Mouse (Mus musculus): Measurements from ENCODE around the gene Suclg2. TPM values are rescaled to one million over a fixed set of nuclear protein-coding genes. Genes with fewer than 3 reads are reported as not detected.
A peak's percentile ranks its signal among the peaks of the same experiment; 100 is the strongest.

Gene Suclg2
- polyA plus RNA-seq, 1 experiment from 2014 or later, result 103 TPM

- ATAC-seq (replicated peaks; ENCODE audit: low FRiP score, low TSS enrichment, low read depth) (no peak), DNase-seq (ENCODE audit: low spot score) (no peak)
- Histone ChIP-seq H3K36me3 (ENCODE audit: control insufficient read depth, insufficient read depth, low read length) (no peaks in the 10 kb centered on the region), H3K4me2 (ENCODE audit: low read length) (no peak overlapping the region), H3K27me3 (replicated peaks; ENCODE audit: control insufficient read depth, insufficient read depth, low read length) (no peaks in the 10 kb centered on the region), H3K4me1 (replicated peaks; ENCODE audit: control insufficient read depth, insufficient read depth, low read length) (no peaks in the 10 kb centered on the region), H3K27ac (ENCODE audit: low read depth) (no peak overlapping the region), H3K4me3 (ENCODE audit: low read depth, low read length) (no peak overlapping the region), H3K9me3 (ENCODE audit: control insufficient read depth, low read length) (no peaks in the 10 kb centered on the region), H3K9ac (ENCODE audit: low read length) (no peak overlapping the region)
- WGBS, result 70% methylated on average over 5 of the region's 5 CpGs
Measured at GRCm38 (mm10) chr6:95515721-95516120, 202.9 kb downstream of the Suclg2 start.

GRCm38 (mm10) chr6:95514726-95515125, 203.9 kb downstream of the Suclg2 start:
- ATAC-seq (replicated peaks; ENCODE audit: low FRiP score, low TSS enrichment, low read depth), result no peak
- Histone ChIP-seq H3K27ac (ENCODE audit: low read depth) (no peak overlapping the region), H3K4me3 (ENCODE audit: low read depth, low read length) (no peak overlapping the region), H3K9me3 (ENCODE audit: control insufficient read depth, low read length) (no peaks in the 10 kb centered on the region), H3K27me3 (replicated peaks; ENCODE audit: control insufficient read depth, insufficient read depth, low read length) (no peaks in the 10 kb centered on the region), H3K4me2 (ENCODE audit: low read length) (no peak overlapping the region), H3K9ac (ENCODE audit: low read length) (no peak overlapping the region), H3K36me3 (ENCODE audit: control insufficient read depth, insufficient read depth, low read length) (no peaks in the 10 kb centered on the region), H3K4me1 (replicated peaks; ENCODE audit: control insufficient read depth, insufficient read depth, low read length) (no peaks in the 10 kb centered on the region)
- 79% methylated on average over 10 of the region's 10 CpGs for WGBS
- no peak for DNase-seq (ENCODE audit: low spot score)

GRCm38 (mm10) chr6:95511689-95512088, 206.9 kb downstream of the Suclg2 start:
- 91% methylated on average over 1 of the region's 1 CpGs for WGBS
- no peaks in the 10 kb centered on the region for H3K27me3 ChIP-seq (replicated peaks; ENCODE audit: control insufficient read depth, insufficient read depth, low read length)
- H3K9ac ChIP-seq (ENCODE audit: low read length), result no peak overlapping the region
- H3K36me3 ChIP-seq (ENCODE audit: control insufficient read depth, insufficient read depth, low read length), result no peaks in the 10 kb centered on the region
- no peak for DNase-seq (ENCODE audit: low spot score)
- no peak overlapping the region for H3K27ac ChIP-seq (ENCODE audit: low read depth)
- no peak for ATAC-seq (replicated peaks; ENCODE audit: low FRiP score, low TSS enrichment, low read depth)
- no peak overlapping the region for H3K4me3 ChIP-seq (ENCODE audit: low read depth, low read length)
- H3K4me2 ChIP-seq (ENCODE audit: low read length), result no peak overlapping the region
- H3K9me3 ChIP-seq (ENCODE audit: control insufficient read depth, low read length), result no peaks in the 10 kb centered on the region
- no peaks in the 10 kb centered on the region for H3K4me1 ChIP-seq (replicated peaks; ENCODE audit: control insufficient read depth, insufficient read depth, low read length)

- no peak for ATAC-seq (replicated peaks; ENCODE audit: low FRiP score, low TSS enrichment, low read depth)
- Histone ChIP-seq H3K9me3 (ENCODE audit: control insufficient read depth, low read length) (no peaks in the 10 kb centered on the region), H3K27ac (ENCODE audit: low read depth) (no peak overlapping the region)
Measured at GRCm38 (mm10) chr6:95500771-95501170, 217.8 kb downstream of the Suclg2 start.

GRCm38 (mm10) chr6:95499639-95500038, 219.0 kb downstream of the Suclg2 start:
- ATAC-seq (replicated peaks; ENCODE audit: low FRiP score, low TSS enrichment, low read depth), result no peak

More at GRCm38 (mm10) chr6:95500771-95501170, 217.8 kb downstream of the Suclg2 start:
- no peak for DNase-seq (ENCODE audit: low spot score)
- WGBS, result 78% methylated on average over 5 of the region's 5 CpGs
- Histone ChIP-seq H3K4me1 (replicated peaks; ENCODE audit: control insufficient read depth, insufficient read depth, low read length) (no peaks in the 10 kb centered on the region), H3K9ac (ENCODE audit: low read length) (no peak overlapping the region), H3K4me2 (ENCODE audit: low read length) (no peak overlapping the region), H3K27me3 (replicated peaks; ENCODE audit: control insufficient read depth, insufficient read depth, low read length) (no peaks in the 10 kb centered on the region), H3K4me3 (ENCODE audit: low read depth, low read length) (no peak overlapping the region), H3K36me3 (ENCODE audit: control insufficient read depth, insufficient read depth, low read length) (no peaks in the 10 kb centered on the region)

GRCm38 (mm10) chr6:95492216-95492956, 226.2 kb downstream of the Suclg2 start:
- ATAC-seq (replicated peaks; ENCODE audit: low FRiP score, low TSS enrichment, low read depth), result no peak
- H3K4me2 ChIP-seq (ENCODE audit: low read length), result no peak overlapping the region
- H3K27me3 ChIP-seq (replicated peaks; ENCODE audit: control insufficient read depth, insufficient read depth, low read length), result no peaks in the 10 kb centered on the region

More at GRCm38 (mm10) chr6:95499639-95500038, 219.0 kb downstream of the Suclg2 start:
- Histone ChIP-seq H3K4me3 (ENCODE audit: low read depth, low read length) (no peak overlapping the region), H3K9ac (ENCODE audit: low read length) (no peak overlapping the region), H3K4me1 (replicated peaks; ENCODE audit: control insufficient read depth, insufficient read depth, low read length) (no peaks in the 10 kb centered on the region), H3K9me3 (ENCODE audit: control insufficient read depth, low read length) (no peaks in the 10 kb centered on the region), H3K27ac (ENCODE audit: low read depth) (no peak overlapping the region), H3K36me3 (ENCODE audit: control insufficient read depth, insufficient read depth, low read length) (no peaks in the 10 kb centered on the region), H3K27me3 (replicated peaks; ENCODE audit: control insufficient read depth, insufficient read depth, low read length) (no peaks in the 10 kb centered on the region), H3K4me2 (ENCODE audit: low read length) (no peak overlapping the region)
- WGBS, result 79% methylated on average over 5 of the region's 5 CpGs
- peak; percentile 31 for DNase-seq (ENCODE audit: low spot score)

GRCm38 (mm10) chr6:95491043-95491442, 227.6 kb downstream of the Suclg2 start:
- no peaks in the 10 kb centered on the region for H3K4me1 ChIP-seq (replicated peaks; ENCODE audit: control insufficient read depth, insufficient read depth, low read length)
- no peak overlapping the region for H3K4me2 ChIP-seq (ENCODE audit: low read length)
- peak; percentile 25 for DNase-seq (ENCODE audit: low spot score)
- no peaks in the 10 kb centered on the region for H3K36me3 ChIP-seq (ENCODE audit: control insufficient read depth, insufficient read depth, low read length)
- no peak overlapping the region for H3K4me3 ChIP-seq (ENCODE audit: low read depth, low read length)
- no peak overlapping the region for H3K27ac ChIP-seq (ENCODE audit: low read depth)
- H3K27me3 ChIP-seq (replicated peaks; ENCODE audit: control insufficient read depth, insufficient read depth, low read length), result no peaks in the 10 kb centered on the region
- H3K9ac ChIP-seq (ENCODE audit: low read length), result no peak overlapping the region
- H3K9me3 ChIP-seq (ENCODE audit: control insufficient read depth, low read length), result no peaks in the 10 kb centered on the region
- no peak for ATAC-seq (replicated peaks; ENCODE audit: low FRiP score, low TSS enrichment, low read depth)
- WGBS, result 80% methylated on average over 2 of the region's 2 CpGs

More at GRCm38 (mm10) chr6:95492216-95492956, 226.2 kb downstream of the Suclg2 start:
- Histone ChIP-seq H3K9ac (ENCODE audit: low read length) (no peak overlapping the region), H3K4me1 (replicated peaks; ENCODE audit: control insufficient read depth, insufficient read depth, low read length) (no peaks in the 10 kb centered on the region), H3K36me3 (ENCODE audit: control insufficient read depth, insufficient read depth, low read length) (no peaks in the 10 kb centered on the region), H3K27ac (ENCODE audit: low read depth) (no peak overlapping the region), H3K9me3 (ENCODE audit: control insufficient read depth, low read length) (no peaks in the 10 kb centered on the region), H3K4me3 (ENCODE audit: low read depth, low read length) (no peak overlapping the region)
- WGBS, result 64% methylated on average over 8 of the region's 8 CpGs
- DNase-seq (ENCODE audit: low spot score), result peak; percentile 35

- Histone ChIP-seq H3K4me2 (ENCODE audit: low read length) (no peak overlapping the region), H3K9me3 (ENCODE audit: control insufficient read depth, low read length) (no peaks in the 10 kb centered on the region), H3K27ac (ENCODE audit: low read depth) (no peak overlapping the region), H3K36me3 (ENCODE audit: control insufficient read depth, insufficient read depth, low read length) (no peaks in the 10 kb centered on the region), H3K27me3 (replicated peaks; ENCODE audit: control insufficient read depth, insufficient read depth, low read length) (no peaks in the 10 kb centered on the region), H3K4me3 (ENCODE audit: low read depth, low read length) (no peak overlapping the region), H3K9ac (ENCODE audit: low read length) (no peak overlapping the region), H3K4me1 (replicated peaks; ENCODE audit: control insufficient read depth, insufficient read depth, low read length) (0 out of 2 replicates have a peak, but pooled peaks cover 4% of the 10 kb centered on the region)
- DNase-seq (ENCODE audit: low spot score) (peak; percentile 33), ATAC-seq (replicated peaks; ENCODE audit: low FRiP score, low TSS enrichment, low read depth) (no peak)
- 91% methylated on average over 6 of the region's 6 CpGs for WGBS
Measured at GRCm38 (mm10) chr6:95485791-95486190, 232.8 kb downstream of the Suclg2 start.

Measured in intestine, embryonic 14.5 days (tissue).